8 mouse cellular contexts compared by ENCODE assay signal in genomic region chr9:45505487-45505939, GRCm38 (mm10).
DNase-seq lines count a peak whose midpoint lies in the region; ATAC-seq lines count a peak whose summit lies in the region.
"Had no signal": no experiment of that assay in that cellular context is flagged by ENCODE, and none has a peak within 500 bp of the region (broad histone marks: within the 10 kb centered on the region; RNA-seq: fewer than 3 reads in every experiment).

No protein-coding gene starts in this region.

- no peak overlapping the region for H3K9ac ChIP-seq in hindbrain, embryonic 13.5 days
- H3K9ac ChIP-seq: limb, embryonic 12.5 days had no signal

- DNase-seq in MEL-GATA-1-ER (ENCODE audit: extremely low read depth, low read depth) = peak; percentile 62
- DNase-seq in c-Kit-positive CD71-negative TER-119-negative erythroid progenitor cells, embryonic 14.5 days (ENCODE audit: low read depth) = peak; percentile 23
- no peak for DNase-seq in testis, postnatal 14 days (ENCODE audit: low spot score)
- DNase-seq in frontal cortex, postnatal 36 days (ENCODE audit: low spot score in 2 of 2) = no peak

- 51% methylated on average over 4 of the region's 4 CpGs for WGBS in hindbrain, embryonic 13.5 days

- H3K27me3 ChIP-seq in hindbrain, embryonic 13.5 days = no peaks in the 10 kb centered on the region

- peaks cover 53% of the 10 kb centered on the region for H3K4me1 ChIP-seq in hindbrain, embryonic 13.5 days (replicated peaks)

- no peaks in the 10 kb centered on the region for H3K36me3 ChIP-seq in hindbrain, embryonic 13.5 days
- H3K36me3 ChIP-seq: limb, embryonic 12.5 days had no signal

- H3K4me3 ChIP-seq in hindbrain, embryonic 13.5 days = no peak overlapping the region
- H3K4me3 ChIP-seq: limb, embryonic 12.5 days had no signal

- ATAC-seq in hindbrain, embryonic 13.5 days (ENCODE audit: low FRiP score) = peak; percentile 74
- ATAC-seq in megakaryocyte progenitor cell, adult 5-6 weeks (replicated peaks; ENCODE audit: poor library complexity) = peak; percentile 86
- ATAC-seq in erythroid progenitor cell, adult 5-6 weeks (replicated peaks; ENCODE audit: low FRiP score, poor library complexity, severe bottlenecking) = no peak

- no peak overlapping the region for H3K4me2 ChIP-seq in hindbrain, embryonic 13.5 days
- H3K4me2 ChIP-seq: limb, embryonic 12.5 days had no signal

- no peaks in the 10 kb centered on the region for H3K9me3 ChIP-seq in hindbrain, embryonic 13.5 days
- H3K9me3 ChIP-seq: limb, embryonic 12.5 days had no signal

- H3K27ac ChIP-seq in hindbrain, embryonic 13.5 days = peak overlapping the region; percentile 40; the same call in 1 of the 2 replicates

Comparison
In these comparisons a context has a peak if more than half of its experiments do, and no peak if none do; other contexts are left out.
1. DNase-seq: peak in MEL-GATA-1-ER (single experiment) and c-Kit-positive CD71-negative TER-119-negative erythroid progenitor cells, embryonic 14.5 days (single experiment); none in testis, postnatal 14 days (single experiment) and frontal cortex, postnatal 36 days (0 of 2).